Mouse (Mus musculus) bone marrow macrophage, adult 2 months (primary cell): Measurements from ENCODE around the gene Cdc14a.
"Not testable (repeated sequence)": the region's sequence is repeated elsewhere in the genome, so short reads cannot be mapped to it uniquely, and the experiment has no call there.

Source experiments
- CTCF ChIP-seq: IDR thresholded peaks from 2 replicates; pipeline ENCODE4 v1.5.1; 2012; ENCODE audit warnings: low read depth, mild to moderate bottlenecking, low read length, moderate library complexity
- POLR2A ChIP-seq: IDR thresholded peaks from 2 replicates; pipeline ENCODE4 v1.6.1; 2012; ENCODE audit warnings: mild to moderate bottlenecking, low read depth, low read length, borderline replicate concordance

- TF ChIP-seq POLR2A, CTCF: not testable (repeated sequence)
These were observed 76.3 kb downstream of the Cdc14a start for GRCm38 (mm10) chr3:116347571-116347970.
